Mouse (Mus musculus) liver, adult 2 months (tissue): Measurements from ENCODE around the gene Ptprk. TPM values are rescaled to one million over a fixed set of nuclear protein-coding genes. Genes with fewer than 3 reads are reported as not detected.
A peak's percentile ranks its signal among the peaks of the same experiment; 100 is the strongest.

ENCODE experiments used
- DNase-seq: peaks from one replicate; pipeline ENCODE4 v3.0.0-alpha.2; 2011; ENCODE audit warnings: low read depth, low spot score; ENCODE audit errors: extremely low read depth
- H3K27ac ChIP-seq: fragments of 200-500 bp; replicated peaks from 2 replicates; pipeline ENCODE4 v1.5.1; 2012; ENCODE audit warnings: low read depth, mild to moderate bottlenecking, control low read depth, inconsistent platforms, low read length; ENCODE audit not compliant: insufficient read depth
- H3K27me3 ChIP-seq: fragments of 200-500 bp; 2 replicates; pipeline ENCODE4 v1.6.1; 2012; ENCODE audit warnings: mild to moderate bottlenecking, moderate library complexity, low read length, inconsistent platforms; ENCODE audit not compliant: control insufficient read depth, insufficient read depth
- H3K36me3 ChIP-seq: fragments of 200-500 bp; 2 replicates; pipeline ENCODE4 v1.6.1; 2012; ENCODE audit warnings: low read length, inconsistent platforms; ENCODE audit not compliant: control insufficient read depth, insufficient read depth
- H3K4me1 ChIP-seq: fragments of 200-500 bp; 2 replicates; pipeline ENCODE4 v1.6.1; 2011; ENCODE audit warnings: low read length; ENCODE audit not compliant: control insufficient read depth, insufficient read depth
- H3K4me3 ChIP-seq: fragments of 200-500 bp; 2 replicates; pipeline ENCODE4 v1.5.1; 2011; ENCODE audit warnings: low read depth, mild to moderate bottlenecking, control low read depth, low read length, moderate library complexity; ENCODE audit not compliant: insufficient read depth
- H3K79me2 ChIP-seq: fragments of 200-500 bp; 2 replicates; pipeline ENCODE4 v1.6.1; 2012; ENCODE audit warnings: inconsistent platforms, mild to moderate bottlenecking, low read length, moderate library complexity; ENCODE audit not compliant: control insufficient read depth, insufficient read depth
- H3K9ac ChIP-seq: fragments of 200-500 bp; 2 replicates; pipeline ENCODE4 v1.6.1; 2012; ENCODE audit warnings: low read depth, mild to moderate bottlenecking, control low read depth, inconsistent platforms, low read length
- CTCF ChIP-seq: fragments of 200-500 bp; IDR thresholded peaks from 2 replicates; pipeline ENCODE4 v1.5.1; 2011; ENCODE audit warnings: low read depth, low read length, control low read depth
- POLR2A ChIP-seq: fragments of 200-500 bp; IDR thresholded peaks from 2 replicates; pipeline ENCODE4 v1.6.1; 2011; ENCODE audit warnings: low read length, control low read depth; ENCODE audit not compliant: insufficient read depth; ENCODE audit errors: extremely low read depth
- WGBS: fragments of 180-500 bp; shearing (Covaris S2); methylation state at CpG from one replicate; pipeline ENCODE4 v1.1.7; 2018; 5-methylcytosine and 5-hydroxymethylcytosine counted together
- polyA plus RNA-seq: library from polyadenylated mRNA; depleted of rRNA; stranded (reverse); fragments of >200 nt; gene quantifications from 2 replicates; pipeline ENCODE4 v1.2.3, GENCODE M21; 2012
- total RNA-seq: library from RNA; depleted of rRNA; stranded (reverse); fragments of >200 nt; gene quantifications from 2 replicates; pipeline ENCODE4 v1.2.3, GENCODE M21; 2014

Ptprk gene
- total and polyA plus RNA-seq, 2 experiments: 23.2 to 47.5 TPM

GRCm38 (mm10) chr10:28498504-28498903 lies 423.9 kb downstream of the Ptprk start:
- H3K79me2 ChIP-seq: no peaks in the 10 kb centered on the region
- no peak for DNase-seq
- H3K27me3 ChIP-seq: no peaks in the 10 kb centered on the region
- WGBS: 93% methylated on average over 3 of the region's 3 CpGs
- H3K4me3 ChIP-seq: no peak overlapping the region
- H3K36me3 ChIP-seq: peaks cover 12% of the 10 kb centered on the region; the same call in 1 of the 2 replicates
- TF ChIP-seq POLR2A (no peak), CTCF (no peak)
- no peaks in the 10 kb centered on the region for H3K4me1 ChIP-seq
- H3K27ac ChIP-seq: no peak overlapping the region
- no peak overlapping the region for H3K9ac ChIP-seq

- Histone ChIP-seq H3K4me1 (no peaks in the 10 kb centered on the region), H3K4me3 (no peak overlapping the region), H3K27me3 (no peaks in the 10 kb centered on the region), H3K27ac (no peak overlapping the region), H3K9ac (no peak overlapping the region), H3K36me3 (no peaks in the 10 kb centered on the region), H3K79me2 (no peaks in the 10 kb centered on the region; the same call in 1 of the 2 replicates)
- TF ChIP-seq POLR2A (no peak), CTCF (no peak)
- WGBS: 86% methylated on average over 2 of the region's 2 CpGs
- DNase-seq: no peak
These were observed 439.0 kb downstream of the Ptprk start for GRCm38 (mm10) chr10:28513601-28514000.

- no peak for DNase-seq
- 96% methylated on average over 5 of the region's 5 CpGs for WGBS
- Histone ChIP-seq H3K79me2 (no peaks in the 10 kb centered on the region; the same call in 1 of the 2 replicates), H3K9ac (no peak overlapping the region), H3K36me3 (no peaks in the 10 kb centered on the region), H3K27ac (no peak overlapping the region), H3K4me3 (no peak overlapping the region), H3K27me3 (no peaks in the 10 kb centered on the region), H3K4me1 (no peaks in the 10 kb centered on the region)
- no peak for TF ChIP-seq POLR2A
- TF ChIP-seq CTCF: no peak
These were observed 441.5 kb downstream of the Ptprk start for GRCm38 (mm10) chr10:28516147-28516546.

DNA sequence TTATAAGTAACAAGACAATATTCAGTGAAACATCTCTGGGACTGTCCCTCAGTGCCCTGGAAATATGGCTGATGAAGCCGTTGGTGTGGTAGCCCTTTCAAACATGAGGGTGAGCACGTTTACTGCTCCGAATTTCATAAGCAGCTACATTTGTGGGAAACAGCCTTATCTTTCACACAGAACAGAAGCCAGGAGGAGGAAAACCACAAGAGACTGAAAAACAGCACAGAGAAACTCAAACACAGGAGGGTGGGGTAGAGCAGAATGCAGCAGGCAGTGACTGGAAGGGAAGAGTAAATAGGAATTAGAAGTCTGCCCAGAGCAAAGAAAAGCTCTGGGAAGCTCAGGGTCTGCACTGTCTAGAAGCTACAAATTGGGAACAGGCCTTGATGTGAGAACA lies 443.7 kb downstream of the Ptprk start:
- DNase-seq: no peak
- Histone ChIP-seq H3K36me3 (no peaks in the 10 kb centered on the region), H3K79me2 (no peaks in the 10 kb centered on the region; the same call in 1 of the 2 replicates), H3K27me3 (no peaks in the 10 kb centered on the region), H3K9ac (no peak overlapping the region), H3K27ac (no peak overlapping the region), H3K4me3 (no peak overlapping the region), H3K4me1 (no peaks in the 10 kb centered on the region)
- TF ChIP-seq POLR2A (no peak), CTCF (no peak)
- 72% methylated on average over 3 of the region's 3 CpGs for WGBS

DNA sequence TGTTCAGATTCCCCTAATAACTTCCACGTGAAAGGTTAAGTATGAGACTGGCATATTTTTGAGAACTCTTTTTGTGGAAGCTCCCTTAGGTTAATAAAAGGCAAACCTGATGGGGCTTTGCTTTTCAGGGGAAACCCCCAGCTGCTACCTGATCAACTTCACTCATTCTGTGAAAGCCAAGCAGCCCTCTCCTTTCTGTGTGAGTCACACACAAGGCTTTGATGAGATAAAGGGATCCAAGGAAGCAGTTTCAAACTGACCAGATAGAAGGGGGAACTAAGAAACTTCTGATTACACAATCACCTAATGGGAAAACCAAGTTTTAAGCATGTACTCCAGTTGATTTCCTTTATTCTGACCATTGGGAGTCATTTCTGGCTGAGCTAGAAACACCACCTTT lies 445.2 kb downstream of the Ptprk start:
- Histone ChIP-seq H3K27me3 (no peaks in the 10 kb centered on the region), H3K36me3 (no peaks in the 10 kb centered on the region), H3K9ac (no peak overlapping the region), H3K4me3 (no peak overlapping the region), H3K79me2 (no peaks in the 10 kb centered on the region; the same call in 1 of the 2 replicates), H3K27ac (no peak overlapping the region), H3K4me1 (no peaks in the 10 kb centered on the region)
- TF ChIP-seq CTCF: no peak
- no peak for TF ChIP-seq POLR2A
- DNase-seq: no peak
- WGBS: 88% methylated on average over 1 of the region's 1 CpGs

DNA sequence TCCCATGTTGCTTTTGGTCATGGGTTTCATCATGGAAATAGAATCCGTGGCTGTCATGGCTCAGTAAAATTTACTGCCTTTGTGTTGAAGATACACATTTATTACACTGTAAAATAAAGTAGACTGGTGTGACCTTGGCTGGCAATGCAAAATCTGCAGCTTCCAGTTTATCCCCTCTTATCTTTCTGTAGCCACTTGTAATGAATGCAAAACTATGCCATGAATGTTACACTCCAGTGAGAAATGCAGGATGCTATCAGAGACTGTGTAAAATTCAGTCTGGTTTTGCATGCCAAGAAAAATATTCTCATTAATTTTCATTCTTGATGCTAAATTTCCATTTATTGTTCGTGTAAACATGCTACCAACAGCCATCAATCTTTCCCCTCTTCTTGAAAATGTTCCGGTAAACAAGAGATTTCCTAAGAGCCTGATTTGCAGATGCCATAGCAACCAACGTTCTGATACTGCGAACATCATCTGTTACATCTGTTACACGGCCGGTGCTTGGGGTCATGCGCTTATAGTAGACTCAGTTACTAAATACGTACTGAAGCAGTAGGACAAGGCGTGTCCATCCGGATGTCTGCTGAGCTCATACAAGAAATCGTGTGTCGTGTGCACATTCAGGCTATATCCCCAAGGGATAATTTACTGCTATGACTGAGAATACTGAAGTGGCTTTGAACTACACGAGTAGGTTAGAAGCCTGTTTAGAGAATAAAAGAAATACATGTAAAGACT lies 449.5 kb downstream of the Ptprk start:
- DNase-seq: peak; percentile 39
- H3K4me3 ChIP-seq: no peak overlapping the region
- no peak for TF ChIP-seq POLR2A
- no peak for TF ChIP-seq CTCF
- H3K79me2 ChIP-seq: no peaks in the 10 kb centered on the region
- 86% methylated on average over 14 of the region's 14 CpGs for WGBS
- H3K4me1 ChIP-seq: no peaks in the 10 kb centered on the region
- no peaks in the 10 kb centered on the region for H3K36me3 ChIP-seq
- no peak overlapping the region for H3K9ac ChIP-seq
- no peaks in the 10 kb centered on the region for H3K27me3 ChIP-seq
- H3K27ac ChIP-seq: no peak overlapping the region
